Comparison of ENCODE assay signal across 26 mouse cellular contexts in the genomic region with DNA sequence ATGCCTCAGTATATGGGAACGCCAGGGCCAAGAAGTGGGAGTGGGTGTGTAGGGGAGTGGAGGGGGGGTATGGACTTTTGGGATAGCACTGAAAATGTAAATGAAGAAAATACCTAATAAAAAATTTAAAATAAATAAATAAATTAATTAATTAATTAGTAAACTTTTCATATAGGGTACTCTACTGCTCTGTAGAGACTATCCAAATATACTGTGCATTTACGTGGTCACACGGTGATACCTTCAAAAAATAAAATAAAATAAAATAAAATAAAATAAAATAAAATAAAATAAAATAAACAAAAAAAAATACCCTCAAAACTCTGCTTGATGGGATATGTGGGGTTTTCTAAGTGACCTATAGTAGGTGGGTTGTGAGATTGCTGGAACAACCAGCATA.
DNase-seq lines count a peak whose midpoint lies in the region; ATAC-seq and TF ChIP-seq lines count a peak whose summit lies in the region.
"Had no signal": no experiment of that assay in that cellular context is flagged by ENCODE, and none has a peak within 500 bp of the region (broad histone marks: within the 10 kb centered on the region; RNA-seq: fewer than 3 reads in every experiment).

No protein-coding gene starts in this region.

- H3K4me2 ChIP-seq in forebrain, embryonic 12.5 days: no peak overlapping the region
- H3K4me2 ChIP-seq in forebrain, postnatal 0 days (ENCODE audit: low read depth): no peak overlapping the region
- H3K4me2 ChIP-seq in hindbrain, embryonic 11.5 days (replicated peaks; ENCODE audit: low read depth, low read length): no peak overlapping the region
- H3K4me2 ChIP-seq in hindbrain, embryonic 13.5 days: no peak overlapping the region
- no peak overlapping the region for H3K4me2 ChIP-seq in limb, embryonic 11.5 days (ENCODE audit: low read depth, severe bottlenecking)
- H3K4me2 ChIP-seq in neural tube, embryonic 11.5 days (ENCODE audit: low read depth): no peak overlapping the region
- no peak overlapping the region for H3K4me2 ChIP-seq in neural tube, embryonic 15.5 days
- H3K4me2 ChIP-seq: embryonic facial prominence, embryonic 12.5 days had no signal

- no peaks in the 10 kb centered on the region for H3K36me3 ChIP-seq in forebrain, embryonic 12.5 days (replicated peaks)
- H3K36me3 ChIP-seq in forebrain, postnatal 0 days (ENCODE audit: insufficient read depth): no peaks in the 10 kb centered on the region
- no peaks in the 10 kb centered on the region for H3K36me3 ChIP-seq in hindbrain, embryonic 11.5 days (ENCODE audit: control insufficient read depth, insufficient read depth, low read length)
- no peaks in the 10 kb centered on the region for H3K36me3 ChIP-seq in hindbrain, embryonic 13.5 days
- H3K36me3 ChIP-seq in limb, embryonic 11.5 days (ENCODE audit: control insufficient read depth, insufficient read depth, low read length): no peaks in the 10 kb centered on the region
- no peaks in the 10 kb centered on the region for H3K36me3 ChIP-seq in limb, embryonic 10.5 days
- H3K36me3 ChIP-seq in neural tube, embryonic 11.5 days (ENCODE audit: control insufficient read depth, insufficient read depth, low read length): no peaks in the 10 kb centered on the region
- H3K36me3 ChIP-seq in neural tube, embryonic 15.5 days: no peaks in the 10 kb centered on the region
- H3K36me3 ChIP-seq: embryonic facial prominence, embryonic 10.5 days; embryonic facial prominence, embryonic 12.5 days; G1E had no signal

- H3K27ac ChIP-seq in forebrain, embryonic 12.5 days: no peak overlapping the region
- no peak overlapping the region for H3K27ac ChIP-seq in forebrain, postnatal 0 days (ENCODE audit: low read depth, low read length)
- H3K27ac ChIP-seq in hindbrain, embryonic 11.5 days (ENCODE audit: low read depth, low read length): no peak overlapping the region
- H3K27ac ChIP-seq in hindbrain, embryonic 13.5 days: no peak overlapping the region
- no peak overlapping the region for H3K27ac ChIP-seq in limb, embryonic 11.5 days (replicated peaks; ENCODE audit: low read depth, low read length)
- H3K27ac ChIP-seq in limb, embryonic 10.5 days: no peak overlapping the region
- no peak overlapping the region for H3K27ac ChIP-seq in neural tube, embryonic 11.5 days (ENCODE audit: low read depth, low read length)
- H3K27ac ChIP-seq in neural tube, embryonic 15.5 days (replicated peaks): no peak overlapping the region
- H3K27ac ChIP-seq: embryonic facial prominence, embryonic 10.5 days; embryonic facial prominence, embryonic 12.5 days had no signal

- 91% methylated on average over 3 of the region's 3 CpGs for WGBS in forebrain, embryonic 12.5 days
- WGBS in forebrain, postnatal 0 days: 98% methylated on average over 3 of the region's 3 CpGs
- WGBS in hindbrain, embryonic 11.5 days: 93% methylated on average over 3 of the region's 3 CpGs
- 98% methylated on average over 3 of the region's 3 CpGs for WGBS in hindbrain, embryonic 13.5 days
- 96% methylated on average over 3 of the region's 3 CpGs for WGBS in limb, embryonic 11.5 days
- WGBS in limb, embryonic 10.5 days: 95% methylated on average over 3 of the region's 3 CpGs
- WGBS in neural tube, embryonic 11.5 days: 97% methylated on average over 3 of the region's 3 CpGs
- 96% methylated on average over 3 of the region's 3 CpGs for WGBS in neural tube, embryonic 15.5 days

- no peaks in the 10 kb centered on the region for H3K27me3 ChIP-seq in forebrain, embryonic 12.5 days
- H3K27me3 ChIP-seq in forebrain, postnatal 0 days (ENCODE audit: insufficient read depth, low read length): no peaks in the 10 kb centered on the region
- H3K27me3 ChIP-seq in hindbrain, embryonic 11.5 days (ENCODE audit: control insufficient read depth, insufficient read depth, low read length): no peaks in the 10 kb centered on the region
- H3K27me3 ChIP-seq in hindbrain, embryonic 13.5 days: no peaks in the 10 kb centered on the region
- no peaks in the 10 kb centered on the region for H3K27me3 ChIP-seq in limb, embryonic 11.5 days (ENCODE audit: control insufficient read depth, insufficient read depth, low read length)
- no peaks in the 10 kb centered on the region for H3K27me3 ChIP-seq in limb, embryonic 10.5 days (ENCODE audit: low read depth, poor library complexity, severe bottlenecking)
- no peaks in the 10 kb centered on the region for H3K27me3 ChIP-seq in neural tube, embryonic 11.5 days (ENCODE audit: control insufficient read depth, insufficient read depth, low read length)
- no peaks in the 10 kb centered on the region for H3K27me3 ChIP-seq in neural tube, embryonic 15.5 days (replicated peaks)
- H3K27me3 ChIP-seq: CH12.LX; embryonic facial prominence, embryonic 12.5 days; Patski had no signal

- no peak for TF ChIP-seq CTCF in forebrain, postnatal 0 days (IDR thresholded peaks at IDR 0.05; ENCODE audit: low read depth)

- H3K4me1 ChIP-seq in forebrain, embryonic 12.5 days: no peaks in the 10 kb centered on the region
- H3K4me1 ChIP-seq in forebrain, postnatal 0 days (ENCODE audit: insufficient read depth): no peaks in the 10 kb centered on the region
- no peaks in the 10 kb centered on the region for H3K4me1 ChIP-seq in hindbrain, embryonic 11.5 days (replicated peaks; ENCODE audit: control insufficient read depth, insufficient read depth, low read length)
- no peaks in the 10 kb centered on the region for H3K4me1 ChIP-seq in hindbrain, embryonic 13.5 days (replicated peaks)
- no peaks in the 10 kb centered on the region for H3K4me1 ChIP-seq in limb, embryonic 11.5 days (ENCODE audit: control insufficient read depth, insufficient read depth, low read length)
- no peaks in the 10 kb centered on the region for H3K4me1 ChIP-seq in limb, embryonic 10.5 days
- H3K4me1 ChIP-seq in neural tube, embryonic 11.5 days (ENCODE audit: control insufficient read depth, insufficient read depth, low read length): no peaks in the 10 kb centered on the region
- no peaks in the 10 kb centered on the region for H3K4me1 ChIP-seq in neural tube, embryonic 15.5 days
- H3K4me1 ChIP-seq: embryonic facial prominence, embryonic 10.5 days; embryonic facial prominence, embryonic 12.5 days had no signal

- no peak overlapping the region for H3K4me3 ChIP-seq in forebrain, embryonic 12.5 days (replicated peaks)
- no peak overlapping the region for H3K4me3 ChIP-seq in forebrain, postnatal 0 days (ENCODE audit: low read depth, low read length)
- H3K4me3 ChIP-seq in hindbrain, embryonic 11.5 days (ENCODE audit: low read depth, low read length): no peak overlapping the region
- H3K4me3 ChIP-seq in hindbrain, embryonic 13.5 days: no peak overlapping the region
- H3K4me3 ChIP-seq in limb, embryonic 11.5 days (ENCODE audit: low read depth, low read length): no peak overlapping the region
- H3K4me3 ChIP-seq in limb, embryonic 10.5 days: no peak overlapping the region
- no peak overlapping the region for H3K4me3 ChIP-seq in neural tube, embryonic 11.5 days (ENCODE audit: low read depth, low read length)
- no peak overlapping the region for H3K4me3 ChIP-seq in neural tube, embryonic 15.5 days (replicated peaks)
- H3K4me3 ChIP-seq: embryonic facial prominence, embryonic 10.5 days; embryonic facial prominence, embryonic 12.5 days had no signal

- no peak overlapping the region for H3K9ac ChIP-seq in forebrain, embryonic 12.5 days
- H3K9ac ChIP-seq in forebrain, postnatal 0 days: no peak overlapping the region
- no peak overlapping the region for H3K9ac ChIP-seq in hindbrain, embryonic 11.5 days (ENCODE audit: low read depth, low read length)
- no peak overlapping the region for H3K9ac ChIP-seq in hindbrain, embryonic 13.5 days
- no peak overlapping the region for H3K9ac ChIP-seq in limb, embryonic 11.5 days (ENCODE audit: low read length)
- H3K9ac ChIP-seq in neural tube, embryonic 11.5 days (ENCODE audit: low read length): no peak overlapping the region
- no peak overlapping the region for H3K9ac ChIP-seq in neural tube, embryonic 15.5 days (replicated peaks)
- H3K9ac ChIP-seq: embryonic facial prominence, embryonic 12.5 days had no signal

- H3K9me3 ChIP-seq in forebrain, embryonic 12.5 days: no peaks in the 10 kb centered on the region
- no peaks in the 10 kb centered on the region for H3K9me3 ChIP-seq in forebrain, postnatal 0 days (ENCODE audit: low read length)
- H3K9me3 ChIP-seq in hindbrain, embryonic 11.5 days (ENCODE audit: control insufficient read depth, low read length): no peaks in the 10 kb centered on the region
- no peaks in the 10 kb centered on the region for H3K9me3 ChIP-seq in hindbrain, embryonic 13.5 days
- H3K9me3 ChIP-seq in limb, embryonic 11.5 days (ENCODE audit: control insufficient read depth, low read length): no peaks in the 10 kb centered on the region
- no peaks in the 10 kb centered on the region for H3K9me3 ChIP-seq in limb, embryonic 10.5 days (replicated peaks)
- H3K9me3 ChIP-seq in neural tube, embryonic 11.5 days (ENCODE audit: control insufficient read depth, low read length): no peaks in the 10 kb centered on the region
- H3K9me3 ChIP-seq in neural tube, embryonic 15.5 days (replicated peaks): no peaks in the 10 kb centered on the region
- H3K9me3 ChIP-seq: embryonic facial prominence, embryonic 10.5 days; embryonic facial prominence, embryonic 12.5 days; G1E had no signal

- ATAC-seq in forebrain, embryonic 12.5 days (ENCODE audit: low FRiP score): peak; percentile 36; the same call in 1 of the 2 replicates
- no peak for ATAC-seq in forebrain, postnatal 0 days
- ATAC-seq in hindbrain, embryonic 11.5 days (ENCODE audit: low FRiP score): peak; percentile 40; the same call in 1 of the 2 replicates
- no peak for ATAC-seq in hindbrain, embryonic 13.5 days (ENCODE audit: low FRiP score)
- ATAC-seq in limb, embryonic 11.5 days (ENCODE audit: insufficient number of reproducible peaks, low FRiP score, low TSS enrichment, low read depth): 0 out of 2 replicates have a peak, but pooled peaks have one; percentile 68
- peak; percentile 48; the same call in 1 of the 2 replicates for ATAC-seq in neural tube, embryonic 11.5 days (ENCODE audit: insufficient read depth, low FRiP score, low TSS enrichment)
- no peak for ATAC-seq in neural tube, embryonic 15.5 days (ENCODE audit: low FRiP score)
- ATAC-seq: activated CD4-positive, CD25-positive, alpha-beta regulatory T cell, adult 4 months; CD4-positive, CD25-positive, alpha-beta regulatory T cell, adult 4 months; forebrain, embryonic 14.5 days; forebrain, embryonic 16.5 days; Patski had no signal

- no peak for DNase-seq in forebrain, postnatal 0 days
- no peak for DNase-seq in hindbrain, embryonic 11.5 days (ENCODE audit: low spot score)
- no peak for DNase-seq in limb, embryonic 11.5 days (ENCODE audit: low spot score)
- no peak for DNase-seq in limb, embryonic 10.5 days (ENCODE audit: low spot score)
- DNase-seq in neural tube, embryonic 11.5 days (ENCODE audit: low spot score): no peak
- DNase-seq: adrenal gland, adult 8-10 months; adrenal gland, postnatal 14 days; adrenal gland, postnatal 36 days; B cell, adult 2 months; cerebellum, adult 11-12 months; cerebellum, adult 2 months; cerebellum, adult 9-10 months; cerebellum, postnatal 10 days; cerebellum, postnatal 25 days had no signal

Comparison
In these comparisons a context has a peak if more than half of its experiments do, and no peak if none do; other contexts are left out.
1. ATAC-seq: peak in forebrain, embryonic 12.5 days (single experiment), hindbrain, embryonic 11.5 days (single experiment), limb, embryonic 11.5 days (single experiment) and neural tube, embryonic 11.5 days (single experiment); none in forebrain, postnatal 0 days (single experiment), hindbrain, embryonic 13.5 days (single experiment) and neural tube, embryonic 15.5 days (single experiment).